Mouse (Mus musculus): ENCODE data around the gene Zbtb1.

GRCm38 (mm10) chr12:76415383-76416010, 45.4 kb downstream of the Zbtb1 start:
- TF ChIP-seq CTCF (IDR thresholded peaks at IDR 0.05; ENCODE audit: control insufficient read depth, insufficient read depth, low read length): no peak
- TF ChIP-seq POLR2A (IDR thresholded peaks at IDR 0.05; ENCODE audit: borderline replicate concordance, control insufficient read depth, low read depth, low read length): no peak
